Mouse (Mus musculus) liver, embryonic 15.5 days (tissue): ENCODE measurements around the gene Rpusd3. TPM values are rescaled to one million over a fixed set of nuclear protein-coding genes. Genes with fewer than 3 reads are reported as not detected.
A peak's percentile ranks its signal among the peaks of the same experiment; 100 is the strongest.

Experiments
- ATAC-seq: fragments of 200-750 bp; cut with Nextera tagmentation; 2 replicates; pipeline ENCODE4 v1.8.0; 2017; ENCODE audit warnings: moderate number of reproducible peaks, mild to moderate bottlenecking, moderate library complexity; ENCODE audit not compliant: insufficient read depth
- H3K27ac ChIP-seq: fragments of 300-500 bp; sonication (generic); replicated peaks from 2 replicates; pipeline ENCODE4 v1.5.1; 2015; ENCODE audit warnings: mild to moderate bottlenecking, inconsistent platforms
- H3K27me3 ChIP-seq: fragments of 300-500 bp; sonication (generic); 2 replicates; pipeline ENCODE4 v1.6.1; 2015; ENCODE audit warnings: mild to moderate bottlenecking, inconsistent platforms
- H3K36me3 ChIP-seq: fragments of 300-500 bp; sonication (generic); replicated peaks from 2 replicates; pipeline ENCODE4 v1.6.1; 2015; ENCODE audit warnings: moderate library complexity, mild to moderate bottlenecking, inconsistent platforms
- H3K4me1 ChIP-seq: fragments of 300-500 bp; sonication (generic); replicated peaks from 2 replicates; pipeline ENCODE4 v1.6.1; 2015; ENCODE audit warnings: inconsistent platforms
- H3K4me2 ChIP-seq: fragments of 300-500 bp; sonication (generic); 2 replicates; pipeline ENCODE4 v1.6.1; 2015; ENCODE audit warnings: moderate library complexity, mild to moderate bottlenecking, inconsistent platforms
- H3K4me3 ChIP-seq: fragments of 300-500 bp; sonication (generic); replicated peaks from 2 replicates; pipeline ENCODE4 v1.5.1; 2015; ENCODE audit warnings: mild to moderate bottlenecking, inconsistent platforms
- H3K9ac ChIP-seq: fragments of 300-500 bp; sonication (generic); 2 replicates; pipeline ENCODE4 v1.6.1; 2015; ENCODE audit warnings: moderate library complexity, mild to moderate bottlenecking, inconsistent platforms
- H3K9me3 ChIP-seq: fragments of 300-500 bp; sonication (generic); replicated peaks from 2 replicates; pipeline ENCODE4 v1.6.1; 2016; ENCODE audit warnings: inconsistent platforms
- WGBS: fragments of 180-500 bp; shearing (Covaris S2); methylation state at CpG from one replicate; pipeline ENCODE4 v1.1.7; 2015; ENCODE audit warnings: mixed read lengths; ENCODE audit not compliant: insufficient replicate concordance; 5-methylcytosine and 5-hydroxymethylcytosine counted together
- polyA plus RNA-seq: library from polyadenylated mRNA; unstranded; fragments of >200 nt; fragmentation: Nextera tagmentation; extraction: Ambion mirVana; gene quantifications from 2 replicates; pipeline ENCODE4 v1.2.1, GENCODE M21; 2015

Rpusd3 gene
- polyA plus RNA-seq, 1 experiment from 2014 or later = 16.5 TPM

- H3K4me1 ChIP-seq = 0 out of 2 replicates have a peak, but pooled peaks cover 7% of the 10 kb centered on the region
These were observed 14.3 kb downstream of the Rpusd3 start for GRCm38 (mm10) chr6:113404649-113405448.

GRCm38 (mm10) chr6:113402094-113402493 is 17.0 kb downstream of the Rpusd3 start:
- 79% methylated on average over 13 of the region's 13 CpGs for WGBS
- Histone ChIP-seq H3K36me3 (no peaks in the 10 kb centered on the region), H3K9me3 (no peaks in the 10 kb centered on the region), H3K4me1 (0 out of 2 replicates have a peak, but pooled peaks cover 7% of the 10 kb centered on the region), H3K27ac (no peak overlapping the region), H3K4me2 (no peak overlapping the region), H3K9ac (no peak overlapping the region), H3K27me3 (no peaks in the 10 kb centered on the region), H3K4me3 (no peak overlapping the region)
- ATAC-seq = no peak

More at GRCm38 (mm10) chr6:113404649-113405448, 14.3 kb downstream of the Rpusd3 start:
- ATAC-seq = no peak
- Histone ChIP-seq H3K4me2 (no peak overlapping the region), H3K36me3 (no peaks in the 10 kb centered on the region), H3K9me3 (no peaks in the 10 kb centered on the region), H3K27ac (no peak overlapping the region), H3K4me3 (no peak overlapping the region), H3K9ac (no peak overlapping the region), H3K27me3 (no peaks in the 10 kb centered on the region)
- 66% methylated on average over 12 of the region's 12 CpGs for WGBS

DNA sequence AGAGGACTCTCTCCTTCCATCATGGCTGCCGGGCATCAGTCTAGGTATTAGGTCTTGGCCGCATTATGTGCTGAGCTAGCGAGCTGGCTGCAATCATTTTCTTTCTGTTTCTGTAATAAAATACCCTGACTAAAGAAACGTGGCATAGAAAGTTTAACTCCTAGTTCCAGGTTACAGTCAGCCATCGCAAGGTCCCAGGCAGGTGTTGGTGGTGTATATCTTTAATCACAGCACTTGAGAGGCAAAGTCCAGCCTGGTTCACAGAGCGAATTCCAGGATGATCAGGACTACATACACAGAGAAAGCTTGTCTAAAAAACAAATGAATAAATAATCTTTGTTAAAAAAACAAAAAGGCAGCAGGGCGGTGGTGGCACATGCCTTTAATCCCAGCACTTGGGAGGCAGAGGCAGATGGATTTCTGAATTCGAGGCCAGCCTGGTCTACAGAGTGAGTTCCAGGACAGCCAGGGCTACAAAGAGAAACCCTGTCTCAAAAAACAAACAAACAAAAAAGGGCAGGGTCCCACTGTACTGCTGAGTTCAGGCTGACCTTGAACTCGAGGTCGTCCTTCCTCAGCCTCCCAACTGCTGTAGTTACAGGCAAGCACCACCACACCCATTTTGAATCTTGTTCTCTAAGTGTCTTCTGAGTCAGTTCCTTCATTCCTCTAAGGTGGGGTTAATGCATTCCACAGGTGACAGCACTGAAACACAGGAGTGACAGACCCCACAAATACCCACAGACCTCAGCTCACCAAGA is 22.7 kb downstream of the Rpusd3 start:
- ATAC-seq = no peak
- Histone ChIP-seq H3K4me3 (no peak overlapping the region), H3K36me3 (peaks cover 11% of the 10 kb centered on the region; the same call in 1 of the 2 replicates), H3K9ac (no peak overlapping the region), H3K9me3 (no peaks in the 10 kb centered on the region), H3K4me1 (peaks cover 14% of the 10 kb centered on the region), H3K27ac (no peak overlapping the region), H3K27me3 (peaks cover 20% of the 10 kb centered on the region), H3K4me2 (no peak overlapping the region)
- WGBS = 70% methylated on average over 10 of the region's 10 CpGs

- Histone ChIP-seq H3K36me3 (peaks cover 20% of the 10 kb centered on the region), H3K9me3 (no peaks in the 10 kb centered on the region), H3K27ac (no peak overlapping the region), H3K4me2 (no peak overlapping the region), H3K4me3 (no peak overlapping the region), H3K4me1 (peaks cover 15% of the 10 kb centered on the region), H3K27me3 (peaks cover 22% of the 10 kb centered on the region), H3K9ac (no peak overlapping the region)
- ATAC-seq = no peak
- WGBS = 85% methylated on average over 6 of the region's 6 CpGs
These were observed 23.6 kb downstream of the Rpusd3 start for GRCm38 (mm10) chr6:113395501-113395900.

DNA sequence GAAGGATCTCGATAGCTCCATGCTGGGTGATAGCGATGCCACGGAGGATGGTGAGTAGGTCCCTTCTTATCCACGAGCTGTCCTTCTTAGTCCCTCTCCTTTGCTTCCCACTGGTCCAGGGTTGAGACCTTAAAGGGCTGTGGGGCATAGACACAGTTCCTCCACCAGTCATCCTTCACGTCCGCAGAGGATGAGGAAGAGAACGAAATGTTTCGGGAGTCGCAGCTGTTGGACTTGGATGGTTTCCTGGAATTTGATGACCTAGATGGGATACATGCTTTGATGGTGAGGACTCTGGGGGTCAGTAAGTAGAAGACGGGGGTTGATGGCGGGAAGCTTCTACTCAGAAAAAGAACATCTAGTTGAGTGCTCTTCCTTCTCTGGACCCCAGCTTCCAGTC is 24.3 kb downstream of the Rpusd3 start:
- no peak for ATAC-seq
- WGBS = 82% methylated on average over 11 of the region's 11 CpGs
- Histone ChIP-seq H3K9me3 (no peaks in the 10 kb centered on the region), H3K27me3 (peaks cover 22% of the 10 kb centered on the region), H3K4me1 (peaks cover 15% of the 10 kb centered on the region), H3K9ac (no peak overlapping the region), H3K27ac (no peak overlapping the region), H3K36me3 (peaks cover 27% of the 10 kb centered on the region), H3K4me2 (no peak overlapping the region), H3K4me3 (no peak overlapping the region)

DNA sequence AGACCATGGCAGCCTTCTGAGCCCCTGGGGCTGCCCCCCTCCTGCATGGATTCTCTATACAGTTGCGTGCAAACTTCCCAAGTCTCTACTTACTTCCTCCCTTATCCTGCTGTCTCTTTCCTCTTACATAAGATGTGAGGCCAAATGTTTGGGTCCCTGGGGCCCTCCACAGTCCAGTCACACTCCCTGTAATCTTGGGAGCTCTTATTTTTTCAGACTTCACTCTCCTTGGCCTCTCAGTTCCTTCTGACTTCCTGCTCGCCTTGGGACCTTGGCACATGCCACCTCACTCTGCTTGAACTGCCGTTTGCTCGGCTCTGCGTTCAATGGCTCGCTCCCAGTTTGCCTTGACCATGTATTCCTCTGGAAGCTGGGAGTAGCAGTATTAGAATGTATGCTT is 25.2 kb downstream of the Rpusd3 start:
- H3K4me2 ChIP-seq = no peak overlapping the region
- peaks cover 36% of the 10 kb centered on the region for H3K36me3 ChIP-seq
- peaks cover 22% of the 10 kb centered on the region for H3K27me3 ChIP-seq
- H3K9ac ChIP-seq = no peak overlapping the region
- no peaks in the 10 kb centered on the region for H3K9me3 ChIP-seq
- H3K27ac ChIP-seq = no peak overlapping the region
- 67% methylated on average over 6 of the region's 6 CpGs for WGBS
- H3K4me3 ChIP-seq = no peak overlapping the region
- peaks cover 15% of the 10 kb centered on the region for H3K4me1 ChIP-seq
- no peak for ATAC-seq

DNA sequence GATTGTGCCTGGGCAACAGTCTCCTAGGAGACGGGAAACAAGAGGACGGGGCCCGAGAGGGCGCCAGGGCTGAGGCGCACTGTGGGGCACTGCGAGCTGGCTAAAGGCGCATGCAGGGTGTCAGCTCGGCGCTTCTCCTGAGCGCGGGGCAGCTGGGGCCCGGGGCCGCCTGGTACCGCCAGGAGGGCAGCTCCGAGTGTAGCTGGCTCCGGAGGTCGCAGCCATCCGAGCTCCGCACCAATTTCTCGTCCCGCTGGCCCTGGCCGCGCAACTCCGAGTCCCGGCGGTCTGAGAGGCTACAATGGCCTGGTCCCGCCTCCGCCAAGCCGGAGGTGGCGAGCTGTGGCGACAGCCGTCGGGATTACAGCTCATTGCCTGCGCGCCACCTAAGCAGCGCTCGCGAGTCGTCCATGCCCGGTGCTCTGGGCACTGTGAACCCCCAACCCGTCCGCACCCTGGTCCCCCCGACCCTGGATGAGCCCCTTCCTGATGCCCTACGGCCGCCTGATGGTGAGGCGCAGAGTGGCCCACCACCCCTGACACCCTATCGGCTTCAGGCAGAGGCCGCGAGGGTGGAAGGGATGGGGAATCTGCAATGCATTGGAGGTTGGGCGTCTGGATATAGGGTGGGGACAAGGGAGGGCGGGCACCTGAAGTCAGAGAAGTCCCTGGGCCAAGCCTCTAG is 26.6 kb downstream of the Rpusd3 start:
- no peaks in the 10 kb centered on the region for H3K9me3 ChIP-seq
- H3K4me2 ChIP-seq = peak overlapping the region; percentile 68
- H3K9ac ChIP-seq = no peak overlapping the region
- no peak overlapping the region for H3K27ac ChIP-seq
- peaks cover 50% of the 10 kb centered on the region for H3K36me3 ChIP-seq
- ATAC-seq = peak; percentile 52; the same call in 1 of the 2 replicates
- 5% methylated on average over 51 of the region's 51 CpGs for WGBS
- peaks cover 15% of the 10 kb centered on the region for H3K4me1 ChIP-seq
- H3K27me3 ChIP-seq = peaks cover 22% of the 10 kb centered on the region
- H3K4me3 ChIP-seq = peak overlapping the region; percentile 36

GRCm38 (mm10) chr6:113392015-113392386 is 27.1 kb downstream of the Rpusd3 start:
- Histone ChIP-seq H3K9ac (no peak overlapping the region), H3K36me3 (peaks cover 55% of the 10 kb centered on the region), H3K27me3 (peaks cover 22% of the 10 kb centered on the region), H3K9me3 (no peaks in the 10 kb centered on the region), H3K4me2 (peak overlapping the region; percentile 68), H3K27ac (no peak overlapping the region), H3K4me3 (peak overlapping the region; percentile 36), H3K4me1 (peaks cover 15% of the 10 kb centered on the region)
- WGBS = 14% methylated on average over 10 of the region's 10 CpGs
- no peak for ATAC-seq

- Histone ChIP-seq H3K9ac (no peak overlapping the region), H3K9me3 (no peaks in the 10 kb centered on the region), H3K27me3 (peaks cover 22% of the 10 kb centered on the region), H3K36me3 (peaks cover 67% of the 10 kb centered on the region), H3K4me3 (no peak overlapping the region), H3K4me2 (no peak overlapping the region), H3K4me1 (peaks cover 15% of the 10 kb centered on the region), H3K27ac (no peak overlapping the region)
- 77% methylated on average over 3 of the region's 3 CpGs for WGBS
- ATAC-seq = no peak
These were observed 28.4 kb downstream of the Rpusd3 start for GRCm38 (mm10) chr6:113390715-113391114.

DNA sequence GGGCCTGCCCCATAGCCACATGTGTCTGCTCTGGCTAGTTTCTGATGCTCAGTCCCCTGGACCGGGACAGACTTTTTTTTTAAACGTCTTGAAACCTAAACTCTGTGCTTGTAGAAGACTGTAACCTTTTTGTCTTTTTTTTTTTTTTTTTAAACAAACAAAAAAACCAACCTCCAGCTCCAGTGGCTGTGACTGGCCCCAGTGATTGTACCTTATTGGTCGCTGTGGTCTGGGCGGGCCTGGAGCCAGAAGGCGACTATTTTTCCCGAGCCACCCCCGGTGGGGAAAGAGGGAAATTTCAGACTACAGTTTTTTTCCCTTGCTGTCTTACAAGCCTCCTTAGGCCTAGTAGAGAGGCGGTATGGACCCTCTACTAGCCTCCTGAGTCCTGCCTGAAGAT is 30.2 kb downstream of the Rpusd3 start, which contains the start of gene Ttll3:
TSS of gene Ttll3 (plus strand) at position 301 of the 400 bp plus-strand sequence.
- Histone ChIP-seq H3K4me2 (no peak within 1 kb of the TSS), H3K27me3 (peaks cover 22% of the 10 kb centered on the region), H3K4me1 (peaks cover 15% of the 10 kb centered on the region), H3K4me3 (no peak within 1 kb of the TSS), H3K9ac (no peak within 1 kb of the TSS), H3K27ac (no peak within 1 kb of the TSS), H3K9me3 (no peaks in the 10 kb centered on the region), H3K36me3 (peaks cover 75% of the 10 kb centered on the region)
- ATAC-seq = no peak
- 77% methylated on average over 8 of the region's 8 CpGs for WGBS

- Histone ChIP-seq H3K9ac (no peak overlapping the region), H3K27me3 (no peaks in the 10 kb centered on the region), H3K27ac (no peak overlapping the region), H3K4me3 (no peak overlapping the region), H3K36me3 (peaks cover 99% of the 10 kb centered on the region), H3K4me1 (peaks cover 4% of the 10 kb centered on the region; the same call in 1 of the 2 replicates), H3K9me3 (no peaks in the 10 kb centered on the region), H3K4me2 (no peak overlapping the region)
- no peak for ATAC-seq
- 69% methylated on average over 3 of the region's 3 CpGs for WGBS
These were observed 33.1 kb downstream of the Rpusd3 start for GRCm38 (mm10) chr6:113386025-113386424.
